Mouse (Mus musculus) left cerebral cortex, adult 8-10 months (tissue): Measurements from ENCODE around the gene Tbc1d9. TPM values are rescaled to one million over a fixed set of nuclear protein-coding genes. Genes with fewer than 3 reads are reported as not detected.

Experiments used
- DNase-seq, 2 experiments: peaks; one replicate each; pipeline ENCODE4 v3.0.0; 2022; ENCODE audit warnings: low spot score in 2 of 2
- total RNA-seq, 4 experiments: library from RNA; stranded (reverse); gene quantifications; 2 replicates each; pipeline ENCODE4 v1.2.4; 2022

The Tbc1d9 gene
- total RNA-seq, 4 experiments from 2014 or later: 85.2 to 96.3 (median 90.0) TPM

- no peak for DNase-seq
Observed at GRCm38 (mm10) chr8:83315691-83316090, 150.5 kb downstream of the Tbc1d9 start.

- no peak for DNase-seq
Observed at GRCm38 (mm10) chr8:83320543-83320942, 155.4 kb downstream of the Tbc1d9 start.

- DNase-seq: no peak
Observed at GRCm38 (mm10) chr8:83322374-83322773, 157.2 kb downstream of the Tbc1d9 start.

Other genes starting within 250 kb of the Tbc1d9 start
- gene Gm10645, start 818 bp downstream of the Tbc1d9 start, total RNA-seq: 1 to 10 TPM in 3 of 4 experiments, under 1 TPM in 1; 0.57 to 2.9 (median 1.5) TPM
- not detected for gene Ucp1, start 125.0 kb downstream of the Tbc1d9 start, total RNA-seq
- gene Elmod2, start 167.1 kb downstream of the Tbc1d9 start, total RNA-seq: 10 to 100 TPM; 10.0 to 12.4 (median 12.0) TPM
- not detected for gene Mgat4d, start 183.1 kb downstream of the Tbc1d9 start, total RNA-seq
- 1 to 10 TPM; 8.6 to 9.6 (median 9.2) TPM for gene Clgn, start 224.5 kb downstream of the Tbc1d9 start, total RNA-seq